Mouse (Mus musculus): ENCODE results near the gene Zyx. TPM values are rescaled to one million over a fixed set of nuclear protein-coding genes. Genes with fewer than 3 reads are reported as not detected.

The Zyx gene
- polyA plus RNA-seq, 1 experiment = 40.1 TPM

GRCm38 (mm10) chr6:42361041-42361895 lies 11.8 kb downstream of the Zyx start:
- Histone ChIP-seq H3K4me1 (ENCODE audit: control insufficient read depth, insufficient read depth, low read length) (peaks cover 8% of the 10 kb centered on the region), H3K4me3 (ENCODE audit: control insufficient read depth, low read depth, low read length) (peak overlapping the region; percentile 56), H3K27me3 (ENCODE audit: control insufficient read depth, insufficient read depth, low read length) (no peaks in the 10 kb centered on the region), H3K36me3 (ENCODE audit: control insufficient read depth, insufficient read depth, low read length) (no peaks in the 10 kb centered on the region), H3K27ac (ENCODE audit: control insufficient read depth, insufficient read depth, low read depth, low read length) (no peak overlapping the region)
- no peak for TF ChIP-seq CTCF (IDR thresholded peaks at IDR 0.05; ENCODE audit: control insufficient read depth, insufficient read depth, insufficient replicate concordance, low read depth, low read length)
- TF ChIP-seq POLR2A (IDR thresholded peaks at IDR 0.05; ENCODE audit: control insufficient read depth, low read depth, low read length) = no peak

GRCm38 (mm10) chr6:42362074-42362473 lies 12.6 kb downstream of the Zyx start:
- no peaks in the 10 kb centered on the region for H3K27me3 ChIP-seq (ENCODE audit: control insufficient read depth, insufficient read depth, low read length)
- H3K36me3 ChIP-seq (ENCODE audit: control insufficient read depth, insufficient read depth, low read length) = no peaks in the 10 kb centered on the region
- H3K4me1 ChIP-seq (ENCODE audit: control insufficient read depth, insufficient read depth, low read length) = peaks cover 8% of the 10 kb centered on the region
- H3K4me3 ChIP-seq (ENCODE audit: control insufficient read depth, low read depth, low read length) = no peak overlapping the region
- peak overlapping the region; percentile 57; the same call in 1 of the 2 replicates for H3K27ac ChIP-seq (ENCODE audit: control insufficient read depth, insufficient read depth, low read depth, low read length)
- TF ChIP-seq POLR2A (IDR thresholded peaks at IDR 0.05; ENCODE audit: control insufficient read depth, low read depth, low read length) (no peak), CTCF (IDR thresholded peaks at IDR 0.05; ENCODE audit: control insufficient read depth, insufficient read depth, insufficient replicate concordance, low read depth, low read length) (no peak)

GRCm38 (mm10) chr6:42362497-42362896 lies 13.1 kb downstream of the Zyx start:
- H3K27ac ChIP-seq (ENCODE audit: control insufficient read depth, insufficient read depth, low read depth, low read length) = peak overlapping the region; percentile 57
- TF ChIP-seq POLR2A (IDR thresholded peaks at IDR 0.05; ENCODE audit: control insufficient read depth, low read depth, low read length) = no peak
- TF ChIP-seq CTCF (IDR thresholded peaks at IDR 0.05; ENCODE audit: control insufficient read depth, insufficient read depth, insufficient replicate concordance, low read depth, low read length) = no peak
- H3K27me3 ChIP-seq (ENCODE audit: control insufficient read depth, insufficient read depth, low read length) = no peaks in the 10 kb centered on the region
- no peak overlapping the region for H3K4me3 ChIP-seq (ENCODE audit: control insufficient read depth, low read depth, low read length)
- peaks cover 8% of the 10 kb centered on the region for H3K4me1 ChIP-seq (ENCODE audit: control insufficient read depth, insufficient read depth, low read length)
- no peaks in the 10 kb centered on the region for H3K36me3 ChIP-seq (ENCODE audit: control insufficient read depth, insufficient read depth, low read length)

GRCm38 (mm10) chr6:42362974-42363373 lies 13.5 kb downstream of the Zyx start:
- Histone ChIP-seq H3K4me3 (ENCODE audit: control insufficient read depth, low read depth, low read length) (no peak overlapping the region), H3K27ac (ENCODE audit: control insufficient read depth, insufficient read depth, low read depth, low read length) (peak overlapping the region; percentile 57), H3K4me1 (ENCODE audit: control insufficient read depth, insufficient read depth, low read length) (peaks cover 8% of the 10 kb centered on the region), H3K27me3 (ENCODE audit: control insufficient read depth, insufficient read depth, low read length) (no peaks in the 10 kb centered on the region), H3K36me3 (ENCODE audit: control insufficient read depth, insufficient read depth, low read length) (no peaks in the 10 kb centered on the region)
- TF ChIP-seq POLR2A (IDR thresholded peaks at IDR 0.05; ENCODE audit: control insufficient read depth, low read depth, low read length) (no peak), CTCF (IDR thresholded peaks at IDR 0.05; ENCODE audit: control insufficient read depth, insufficient read depth, insufficient replicate concordance, low read depth, low read length) (no peak)

DNA sequence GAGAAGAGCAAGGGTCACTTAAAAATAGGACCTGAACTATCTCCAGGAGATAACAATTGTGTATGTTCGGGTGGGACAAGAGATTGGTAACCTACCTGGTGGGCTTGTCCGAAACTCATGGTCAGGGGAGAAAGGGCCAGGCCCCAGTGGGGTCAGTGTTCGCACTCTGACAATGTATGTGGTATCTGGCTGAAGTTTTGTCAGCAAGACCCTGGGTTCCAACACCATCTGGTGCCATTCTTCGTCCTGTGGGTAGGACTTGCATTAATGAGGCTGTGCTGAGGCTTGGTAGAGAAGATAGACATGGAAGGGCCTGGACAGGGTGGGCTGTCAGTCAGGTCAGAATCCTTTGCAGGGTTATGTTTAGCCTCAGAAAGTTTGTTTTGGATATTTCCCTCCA lies 14.6 kb downstream of the Zyx start:
- Histone ChIP-seq H3K27ac (ENCODE audit: control insufficient read depth, insufficient read depth, low read depth, low read length) (no peak overlapping the region), H3K27me3 (ENCODE audit: control insufficient read depth, insufficient read depth, low read length) (no peaks in the 10 kb centered on the region), H3K4me3 (ENCODE audit: control insufficient read depth, low read depth, low read length) (no peak overlapping the region), H3K36me3 (ENCODE audit: control insufficient read depth, insufficient read depth, low read length) (no peaks in the 10 kb centered on the region), H3K4me1 (ENCODE audit: control insufficient read depth, insufficient read depth, low read length) (peaks cover 8% of the 10 kb centered on the region)
- no peak for TF ChIP-seq CTCF (IDR thresholded peaks at IDR 0.05; ENCODE audit: control insufficient read depth, insufficient read depth, insufficient replicate concordance, low read depth, low read length)
- TF ChIP-seq POLR2A (IDR thresholded peaks at IDR 0.05; ENCODE audit: control insufficient read depth, low read depth, low read length) = no peak

GRCm38 (mm10) chr6:42364607-42365006 lies 15.2 kb downstream of the Zyx start:
- Histone ChIP-seq H3K36me3 (ENCODE audit: control insufficient read depth, insufficient read depth, low read length) (no peaks in the 10 kb centered on the region), H3K4me1 (ENCODE audit: control insufficient read depth, insufficient read depth, low read length) (peaks cover 7% of the 10 kb centered on the region), H3K27ac (ENCODE audit: control insufficient read depth, insufficient read depth, low read depth, low read length) (no peak overlapping the region), H3K27me3 (ENCODE audit: control insufficient read depth, insufficient read depth, low read length) (no peaks in the 10 kb centered on the region), H3K4me3 (ENCODE audit: control insufficient read depth, low read depth, low read length) (no peak overlapping the region)
- TF ChIP-seq CTCF (IDR thresholded peaks at IDR 0.05; ENCODE audit: control insufficient read depth, insufficient read depth, insufficient replicate concordance, low read depth, low read length) (no peak), POLR2A (IDR thresholded peaks at IDR 0.05; ENCODE audit: control insufficient read depth, low read depth, low read length) (no peak)

GRCm38 (mm10) chr6:42365215-42365614 lies 15.8 kb downstream of the Zyx start:
- Histone ChIP-seq H3K27me3 (ENCODE audit: control insufficient read depth, insufficient read depth, low read length) (no peaks in the 10 kb centered on the region), H3K27ac (ENCODE audit: control insufficient read depth, insufficient read depth, low read depth, low read length) (no peak overlapping the region), H3K36me3 (ENCODE audit: control insufficient read depth, insufficient read depth, low read length) (no peaks in the 10 kb centered on the region), H3K4me1 (ENCODE audit: control insufficient read depth, insufficient read depth, low read length) (peaks cover 6% of the 10 kb centered on the region), H3K4me3 (ENCODE audit: control insufficient read depth, low read depth, low read length) (no peak overlapping the region)
- TF ChIP-seq CTCF (IDR thresholded peaks at IDR 0.05; ENCODE audit: control insufficient read depth, insufficient read depth, insufficient replicate concordance, low read depth, low read length) (no peak), POLR2A (IDR thresholded peaks at IDR 0.05; ENCODE audit: control insufficient read depth, low read depth, low read length) (no peak)
